Mouse (Mus musculus) CD4-positive naive resting alpha-beta T cell, adult 57 days (primary cell): ENCODE results near the gene Sdccag8. TPM values are rescaled to one million over a fixed set of nuclear protein-coding genes. Genes with fewer than 3 reads are reported as not detected.

Experiments used
- total RNA-seq: library from RNA; stranded (reverse); gene quantifications from one replicate; pipeline ENCODE4 v1.2.4, GENCODE M21; 2023

The Sdccag8 gene
- 16.8 TPM for total RNA-seq

DNA sequence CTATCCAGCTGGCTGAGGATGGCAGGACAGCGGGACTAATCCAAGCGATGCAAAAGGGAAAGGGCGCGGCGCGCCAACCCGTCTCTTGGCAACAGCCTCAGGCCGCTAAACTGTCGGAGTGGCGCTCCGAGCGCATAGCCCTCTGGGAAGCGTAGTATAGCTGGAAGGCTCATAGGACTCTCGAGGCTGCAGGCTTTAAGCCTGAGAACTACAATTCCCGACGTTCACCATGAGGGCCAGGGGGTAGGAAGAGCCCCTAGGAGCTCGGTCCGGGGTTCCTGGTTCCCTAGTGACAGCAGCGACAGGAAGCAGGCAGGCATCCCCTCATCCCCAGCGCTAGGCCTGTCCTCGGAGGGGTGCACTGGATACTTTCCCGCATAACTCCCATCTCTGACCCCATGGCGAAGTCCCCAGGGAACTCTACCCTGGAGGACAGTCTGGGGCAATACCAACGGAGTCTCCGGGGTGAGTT is at the start of gene Sdccag8:
TSS of gene Sdccag8 (plus strand) at position 70 of the 472 bp plus-strand sequence.

DNA sequence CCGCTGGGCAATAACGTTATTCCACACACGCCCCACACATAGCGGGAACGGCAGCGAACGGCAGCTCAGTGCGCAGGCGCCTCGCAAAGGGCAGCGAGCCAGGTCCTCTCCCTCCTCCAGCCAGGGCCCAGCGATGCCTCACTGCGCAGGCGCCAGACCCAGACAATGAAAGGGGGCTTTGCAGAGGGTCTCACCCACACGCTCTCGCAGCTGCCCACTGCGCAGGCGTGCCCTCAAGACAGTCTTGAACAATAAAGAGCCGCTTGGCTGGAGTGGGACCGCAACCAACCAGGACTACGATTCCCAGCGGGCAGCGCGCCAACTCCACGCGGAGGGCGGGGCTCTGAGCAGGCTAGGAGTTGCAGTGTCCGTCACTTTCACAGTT is 432 bp upstream of the Sdccag8 start, which contains the start of gene Cep170:
TSS of gene Cep170 (minus strand) at position 32 of the 385 bp plus-strand sequence.

Other genes with a start within 250 kb of the Sdccag8 start
- 26.5 TPM for gene Cep170, start 593 bp upstream of the Sdccag8 start, total RNA-seq